Mouse (Mus musculus) skeletal muscle tissue, adult 2 months (tissue): Measurements from ENCODE around the gene Med13.
A peak's percentile ranks its signal among the peaks of the same experiment; 100 is the strongest.

Source experiments
- DNase-seq: peaks from one replicate; pipeline ENCODE4 v3.0.0-alpha.2; 2012; ENCODE audit warnings: low read depth, low spot score

The Med13 gene

DNA sequence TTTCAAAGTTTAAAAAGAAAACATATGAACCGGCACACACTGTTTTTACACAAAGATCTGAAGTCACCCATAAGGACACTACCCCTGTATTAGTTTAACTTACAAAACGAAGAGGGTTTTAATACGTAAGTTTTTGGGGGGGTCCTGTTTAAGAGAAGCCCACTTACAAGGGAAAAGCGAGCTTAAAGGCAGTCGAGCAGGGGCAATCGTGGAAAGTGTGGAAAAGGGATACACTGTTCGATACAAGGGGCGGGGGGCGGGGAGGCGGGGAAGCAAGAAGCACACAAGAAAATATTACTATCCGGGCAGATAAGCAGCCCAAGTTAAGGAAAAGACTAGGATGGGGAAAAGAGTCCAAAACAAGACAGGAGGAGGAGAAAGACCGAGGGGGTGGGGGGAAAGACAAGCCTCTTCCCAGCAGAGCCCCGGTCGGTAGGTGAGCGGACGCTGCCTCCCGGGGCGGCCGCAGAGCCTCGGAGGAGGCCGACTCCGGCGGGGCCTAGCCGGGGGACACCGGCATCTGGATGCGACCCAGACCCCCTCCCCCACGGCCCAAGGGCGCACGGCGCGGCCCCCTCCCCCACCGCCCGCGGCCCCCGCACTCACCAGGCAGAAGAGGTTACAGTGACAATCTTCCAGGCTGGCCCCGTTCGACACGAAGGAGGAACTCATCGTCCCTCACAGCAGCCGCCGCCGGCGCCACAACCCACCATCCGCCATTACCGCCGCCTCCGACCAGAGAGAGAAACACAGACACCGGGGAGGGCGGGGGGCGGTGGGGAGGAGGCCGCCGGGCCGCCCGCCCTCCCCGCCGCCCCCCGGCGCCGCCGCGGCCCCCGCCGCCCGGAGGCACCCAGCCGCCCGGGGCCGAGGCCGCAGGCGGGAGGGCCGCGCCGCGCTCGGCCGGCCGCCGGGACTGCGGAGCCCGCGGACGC, at the start of gene Med13:
Gene Med13 (minus strand): TSS at position 749 of the 935 bp plus-strand sequence.
- peak; percentile 21 for DNase-seq

DNA sequence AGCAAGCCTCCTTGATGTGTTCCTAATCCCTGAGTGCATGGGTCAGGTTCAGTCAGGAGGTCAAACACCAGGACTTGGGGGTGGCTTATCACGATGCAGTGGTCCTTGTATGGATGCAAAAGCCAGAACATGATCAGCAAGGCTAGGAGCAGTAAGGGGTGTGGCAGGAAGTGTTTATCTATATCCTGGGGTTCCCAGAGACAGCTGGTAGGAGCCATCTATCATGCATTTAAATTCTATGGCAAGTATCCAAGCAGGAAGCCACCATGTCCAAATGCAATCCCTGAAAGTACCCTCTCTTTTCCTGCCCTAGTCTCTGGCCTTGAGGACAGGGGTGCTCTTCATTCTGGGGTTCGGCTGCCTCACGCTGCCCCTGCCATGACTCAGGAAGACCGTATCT, 47.2 kb upstream of the Med13 start:
- no peak for DNase-seq

DNA sequence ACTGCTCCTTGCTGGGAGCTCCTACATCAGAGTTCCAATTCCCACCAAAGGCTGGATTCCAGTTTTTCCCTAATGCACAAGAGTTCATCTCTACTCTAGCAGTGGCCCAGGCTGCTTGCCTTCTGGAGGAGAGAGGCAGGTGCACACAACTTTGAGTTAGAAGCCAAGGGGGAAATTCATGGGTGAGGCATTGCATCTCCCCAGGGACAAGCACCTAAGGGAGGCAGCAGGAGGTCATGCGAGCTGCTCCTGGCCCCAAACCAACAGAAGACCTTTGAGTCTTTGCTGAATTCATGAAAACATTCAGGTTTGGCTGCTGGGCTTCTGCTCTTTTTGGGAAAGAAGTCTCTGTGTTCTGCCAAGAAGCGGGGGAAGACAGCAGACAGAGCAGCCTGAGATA, 46.4 kb upstream of the Med13 start:
- no peak for DNase-seq

DNA sequence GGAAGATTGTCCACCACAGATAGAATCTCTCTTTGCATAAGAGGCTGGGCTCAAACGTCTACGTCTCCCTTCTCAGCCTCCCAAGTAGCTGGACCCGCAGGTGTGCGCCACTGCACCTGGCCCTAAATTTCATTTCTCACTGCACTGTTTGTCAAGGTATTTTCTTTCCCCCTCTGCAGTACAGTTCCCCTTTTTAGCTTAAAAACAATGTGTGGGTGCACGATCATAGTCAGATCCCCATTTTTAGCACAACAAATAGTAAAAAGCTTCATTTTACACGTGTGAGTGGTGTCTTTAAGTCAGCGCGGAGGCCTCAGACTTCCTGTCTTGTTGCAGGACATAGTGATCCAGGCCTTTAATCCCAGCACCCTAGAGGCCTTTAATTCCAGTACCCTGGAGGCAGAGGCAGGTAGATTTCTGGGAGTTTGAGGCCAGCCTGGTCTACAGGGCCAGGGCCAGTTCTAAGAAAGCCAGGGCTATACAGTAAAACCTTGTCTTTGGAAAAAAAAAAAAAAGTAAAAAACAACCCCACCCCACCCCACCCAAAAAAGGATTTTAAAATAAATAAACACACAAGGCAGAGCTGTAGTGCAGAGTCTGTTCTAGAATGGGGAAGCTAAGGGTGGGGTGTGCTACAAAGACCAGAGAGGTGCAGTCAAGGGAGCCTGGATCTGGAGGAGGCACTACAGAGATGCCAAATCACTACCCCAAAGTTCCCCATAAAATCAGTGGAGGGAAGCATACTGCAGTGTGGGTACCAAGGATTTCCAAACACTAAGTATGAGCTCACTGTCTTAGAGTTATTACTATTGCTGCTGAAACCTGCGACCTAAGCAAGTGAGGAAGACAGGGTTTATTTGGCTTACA, 42.1 kb upstream of the Med13 start:
- no peak for DNase-seq

DNA sequence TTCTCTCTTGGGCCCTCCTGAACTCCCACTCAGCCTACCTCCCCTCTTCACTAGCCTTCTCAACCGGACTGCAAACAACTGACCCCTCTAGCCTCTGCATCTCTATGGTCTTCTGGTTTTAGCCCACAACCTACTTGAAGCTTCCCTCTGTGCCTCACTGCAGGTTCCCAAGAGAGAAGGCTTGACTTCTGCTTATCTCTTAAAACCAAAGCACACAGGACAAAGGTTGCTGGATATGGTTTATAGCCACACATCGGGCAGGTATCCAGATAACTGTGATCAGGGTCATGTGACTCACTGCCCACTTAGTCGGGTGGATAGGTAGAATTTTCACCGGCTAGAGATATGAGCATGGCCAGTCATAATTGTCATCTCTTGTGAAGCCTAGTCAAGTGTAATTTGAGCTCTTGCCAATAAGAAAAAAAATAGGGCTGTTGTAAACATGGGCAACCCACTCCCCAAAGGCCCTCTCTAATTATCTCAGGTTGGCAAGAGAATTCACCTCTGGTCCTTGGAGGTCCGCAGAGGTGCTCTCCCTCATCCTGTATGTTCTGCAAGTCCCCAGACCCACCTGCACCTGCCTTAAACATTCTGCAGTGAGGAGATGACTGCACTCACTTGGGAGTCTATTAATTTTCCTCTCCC, 39.7 kb upstream of the Med13 start:
- DNase-seq, result no peak

DNA sequence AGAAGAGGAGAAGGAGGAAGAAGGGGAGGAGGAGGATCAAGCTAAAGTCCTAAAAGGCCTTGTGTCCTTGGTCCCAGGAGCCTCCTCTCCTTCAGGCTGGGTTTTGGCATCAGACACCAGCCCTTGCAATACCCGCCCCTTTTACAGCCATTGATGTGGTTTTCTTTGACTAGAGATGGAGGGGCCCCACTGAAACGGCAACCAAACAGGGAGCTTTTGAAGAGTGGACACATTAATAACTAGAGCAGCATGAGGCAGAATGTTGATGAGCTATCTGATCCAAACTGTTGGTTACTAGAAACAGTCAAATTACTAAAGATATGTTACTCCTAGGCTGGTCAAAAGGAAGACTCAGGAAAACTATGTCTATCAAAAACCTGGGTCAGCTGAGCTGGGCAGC, 39.1 kb upstream of the Med13 start:
- DNase-seq, result no peak

DNA sequence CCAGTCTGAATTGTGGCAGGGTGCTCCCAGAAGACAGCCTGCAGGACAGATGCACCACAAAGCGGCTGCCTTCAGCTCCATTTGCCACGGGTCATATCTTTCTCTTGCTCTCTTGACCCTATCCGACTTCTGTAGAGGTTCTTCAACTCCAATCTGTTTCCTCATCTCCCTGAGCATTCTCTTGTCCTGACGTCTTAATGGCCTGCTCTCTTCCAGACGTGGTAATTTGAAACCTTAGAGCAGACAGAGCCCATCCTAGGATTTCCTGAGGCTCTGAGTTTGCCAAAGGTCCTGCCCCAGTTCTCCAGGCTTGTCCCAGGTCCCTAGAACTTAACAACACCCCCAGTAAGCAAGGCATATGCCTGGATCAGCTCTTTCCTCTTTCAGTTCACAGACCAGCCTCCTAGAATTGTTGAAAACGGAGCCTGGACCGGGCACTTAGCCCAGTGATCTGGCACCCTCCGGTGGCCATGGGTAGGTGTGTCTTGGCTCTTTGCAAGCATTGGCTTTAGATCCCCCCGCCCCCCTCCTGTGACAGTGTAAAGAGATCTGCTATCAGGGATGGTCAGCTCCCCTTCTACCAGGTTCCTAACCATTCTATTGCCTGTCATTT, 38.2 kb upstream of the Med13 start:
- peak; percentile 76 for DNase-seq

DNA sequence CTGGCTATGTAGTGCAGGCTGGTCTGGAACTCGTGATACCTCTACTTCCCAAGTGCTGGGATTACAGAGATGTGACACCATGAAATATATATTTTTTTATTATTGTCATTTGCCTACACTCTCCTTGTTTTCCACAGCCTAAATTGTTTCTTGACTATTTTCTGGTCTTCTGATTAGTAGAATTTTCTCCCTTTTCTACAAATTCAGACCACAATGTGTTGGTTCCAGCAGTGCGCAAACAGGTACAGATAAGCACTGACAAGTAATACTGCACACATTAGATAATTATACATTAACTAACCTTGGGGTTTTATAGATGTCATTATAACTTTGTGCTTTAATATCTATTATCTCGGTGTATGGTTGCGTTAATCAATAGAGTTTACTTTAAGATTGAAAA, 37.7 kb upstream of the Med13 start:
- DNase-seq, result no peak

DNA sequence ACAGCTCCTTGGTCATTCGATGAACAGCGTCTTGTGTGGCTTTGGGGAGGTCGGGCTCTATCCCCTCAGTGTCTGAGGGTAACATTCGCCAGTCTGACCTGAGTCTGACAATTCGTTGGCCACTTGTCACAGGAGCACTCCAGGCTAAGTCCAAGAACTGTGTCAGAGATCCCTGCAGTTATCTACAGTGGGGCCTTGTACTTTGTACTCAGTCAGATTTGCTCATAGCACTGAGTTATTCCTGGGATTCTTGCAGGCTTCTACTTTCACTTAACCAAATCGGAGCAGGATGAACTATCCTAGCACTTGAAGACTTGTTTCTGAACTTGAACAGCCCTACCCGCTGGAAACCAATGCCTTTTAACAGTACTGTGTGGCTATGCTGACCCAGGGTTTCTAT, 34.3 kb upstream of the Med13 start:
- DNase-seq, result no peak

DNA sequence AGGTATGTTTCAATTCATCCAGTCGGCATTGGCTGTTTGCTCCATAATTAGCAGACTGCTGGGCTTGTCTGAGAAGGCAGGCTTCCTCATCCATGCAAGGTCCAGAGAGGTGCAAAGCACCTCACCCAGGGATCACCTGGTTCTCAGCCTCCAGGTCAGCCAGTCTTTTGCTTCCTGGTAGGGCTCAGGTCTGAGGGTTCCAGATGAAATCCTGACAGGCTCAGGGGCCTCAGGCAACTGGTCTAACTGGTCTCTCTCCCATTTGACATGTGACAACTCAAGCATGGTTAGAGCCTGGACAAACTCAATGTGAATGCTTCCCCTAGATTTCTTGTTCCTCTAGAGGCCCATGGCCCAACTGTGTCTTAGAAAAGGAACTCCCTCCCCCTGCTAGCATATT, 32.9 kb upstream of the Med13 start:
- no peak for DNase-seq

DNA sequence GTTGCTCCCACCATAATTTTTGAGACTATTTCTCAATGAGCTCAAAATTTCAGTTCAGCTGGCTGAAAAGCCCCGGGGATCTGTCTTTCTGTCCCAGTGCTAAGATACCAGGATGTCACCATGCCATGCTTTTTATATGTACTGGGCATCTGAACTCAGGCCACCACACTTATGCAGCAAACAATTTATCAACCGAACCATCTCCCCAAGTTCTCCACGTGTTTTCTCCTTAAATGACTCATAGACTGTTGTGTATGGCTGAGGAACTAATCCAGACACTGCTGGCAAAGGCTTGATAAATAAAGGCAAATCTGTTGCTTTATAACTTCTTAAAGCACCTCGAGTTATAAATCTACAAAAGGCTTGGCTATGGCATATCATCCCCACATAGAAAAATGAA, 32.1 kb upstream of the Med13 start:
- no peak for DNase-seq

DNA sequence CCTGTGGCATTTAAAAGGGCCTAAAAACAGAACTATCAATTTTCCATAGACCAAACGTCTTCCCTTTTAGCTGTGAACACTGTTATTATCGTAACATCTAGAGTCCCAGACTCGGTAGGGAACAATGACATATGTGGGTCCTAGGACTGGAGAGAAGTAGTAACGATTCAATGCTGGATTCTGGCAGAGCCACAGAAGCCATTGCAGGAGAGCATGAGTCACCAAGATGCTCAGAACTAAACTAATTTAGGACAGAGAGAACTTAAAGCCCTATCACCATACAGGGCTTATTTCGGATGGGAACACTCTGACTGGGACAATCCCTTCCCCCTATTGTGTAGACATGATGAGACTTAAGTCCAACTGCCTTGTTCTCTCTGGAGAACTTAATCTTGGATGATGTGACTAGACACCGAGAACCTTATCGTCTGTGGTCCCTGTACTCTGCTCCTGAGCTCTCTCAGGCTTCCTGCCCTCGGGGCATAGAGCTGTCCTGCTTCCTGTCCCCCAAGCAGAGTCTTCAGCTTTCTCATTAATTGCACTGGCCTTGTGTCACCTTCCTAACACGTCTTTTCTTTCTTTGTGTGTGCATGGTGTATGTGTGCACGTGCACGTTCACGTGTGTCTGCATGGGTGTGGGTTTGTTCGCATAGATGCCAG, 31.5 kb upstream of the Med13 start:
- no peak for DNase-seq

DNA sequence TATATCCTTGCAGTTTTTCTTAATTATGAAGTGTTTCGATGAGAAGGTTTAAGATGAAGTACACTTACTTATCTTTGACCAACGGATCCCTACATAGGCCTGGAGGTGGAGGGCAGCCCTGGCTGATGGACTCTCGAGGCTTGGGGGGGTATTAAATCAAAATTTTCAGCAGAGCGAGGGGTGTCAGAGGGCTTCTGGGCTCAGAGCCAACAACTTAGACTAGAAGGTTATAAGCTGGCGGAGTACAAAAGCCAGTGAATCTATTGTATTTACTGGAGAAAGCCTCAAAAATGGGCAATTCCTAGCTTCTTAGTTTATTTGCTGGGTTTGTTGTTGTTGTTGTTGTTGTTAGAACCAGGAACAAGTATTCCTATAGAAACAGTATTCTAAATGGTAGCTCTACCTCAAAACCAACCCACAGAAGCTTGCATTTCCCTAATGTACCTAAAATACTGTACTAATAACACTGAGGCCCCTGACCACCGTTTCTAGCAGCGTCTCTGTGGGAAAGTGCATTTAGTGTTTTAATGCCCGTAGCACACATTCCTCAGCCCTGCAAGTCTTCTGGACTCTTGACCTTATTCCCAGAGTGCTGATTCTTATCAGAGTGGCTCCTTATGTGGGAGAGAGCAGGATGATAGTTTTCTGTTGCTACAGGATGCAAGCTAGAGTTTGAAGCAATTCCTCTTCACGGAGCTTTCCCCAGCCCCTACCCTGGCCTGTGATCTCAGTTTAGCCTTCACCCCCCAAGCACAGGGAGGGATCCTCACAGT, 29.9 kb upstream of the Med13 start:
- no peak for DNase-seq

DNA sequence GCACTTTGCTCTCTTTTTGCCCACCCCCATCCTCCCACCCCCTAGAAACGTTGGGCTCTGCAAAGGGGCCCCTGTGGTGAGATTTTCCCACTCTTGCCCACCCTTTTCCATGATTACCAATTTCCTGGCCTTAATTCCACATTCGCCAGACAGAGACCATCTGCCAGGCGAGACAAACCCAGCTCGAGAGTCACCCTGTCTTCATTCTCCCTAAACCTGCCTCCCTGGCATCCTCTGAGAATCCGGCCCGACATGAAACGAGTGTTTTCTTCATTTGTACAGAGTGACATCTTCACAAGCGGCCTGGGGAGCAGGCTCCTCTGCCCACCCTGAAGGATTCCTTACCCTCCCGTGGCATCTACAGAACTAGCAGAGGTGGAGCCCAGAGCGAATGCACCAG, 29.2 kb upstream of the Med13 start:
- no peak for DNase-seq

DNA sequence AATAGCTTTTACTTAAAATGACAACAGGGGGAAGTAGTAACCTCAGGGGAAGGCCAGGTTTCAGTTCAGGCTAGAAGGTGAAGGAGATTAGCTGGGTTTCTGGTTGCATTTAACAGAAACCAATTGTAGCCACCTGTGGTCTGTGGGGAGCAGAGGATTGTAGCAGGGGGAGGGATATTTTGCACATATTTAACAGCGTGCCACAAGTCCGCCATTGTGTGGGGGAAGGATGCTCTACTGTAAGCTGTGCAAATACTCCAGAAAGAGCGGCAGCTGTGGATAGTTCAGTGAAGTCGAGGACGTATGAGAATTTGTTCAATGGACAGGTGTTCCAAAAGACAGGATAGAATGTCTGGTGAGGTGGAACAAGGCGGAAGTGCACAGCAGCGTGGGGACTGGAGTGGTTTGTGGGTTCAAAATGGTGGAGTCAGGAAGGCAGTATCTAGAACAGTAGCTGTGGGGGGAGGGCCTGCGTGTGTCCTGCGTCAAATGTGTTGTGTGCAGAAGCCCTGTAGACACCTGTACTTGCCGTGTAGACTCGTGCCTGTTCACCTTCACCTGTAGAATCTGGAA, 28.4 kb upstream of the Med13 start:
- DNase-seq, result no peak

DNA sequence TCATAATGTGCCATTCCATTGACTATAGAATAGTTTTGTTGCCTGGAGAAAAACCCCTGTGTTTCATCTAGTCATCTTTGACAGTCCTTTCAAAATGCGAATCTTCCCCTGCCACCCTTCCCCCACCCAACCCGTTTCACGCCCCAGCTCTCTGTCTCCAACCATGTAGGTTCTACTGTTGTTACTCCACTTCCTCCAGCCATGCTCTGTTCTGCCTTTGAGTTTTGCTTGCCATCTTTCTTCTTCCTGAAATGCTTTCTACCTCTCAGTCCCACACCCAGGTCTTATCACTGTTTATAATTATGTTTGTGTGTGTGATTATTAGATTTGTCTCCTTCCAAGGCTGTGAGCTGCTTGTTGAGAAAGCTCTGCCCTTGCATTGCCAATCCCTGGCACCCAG, 26.7 kb upstream of the Med13 start:
- no peak for DNase-seq

DNA sequence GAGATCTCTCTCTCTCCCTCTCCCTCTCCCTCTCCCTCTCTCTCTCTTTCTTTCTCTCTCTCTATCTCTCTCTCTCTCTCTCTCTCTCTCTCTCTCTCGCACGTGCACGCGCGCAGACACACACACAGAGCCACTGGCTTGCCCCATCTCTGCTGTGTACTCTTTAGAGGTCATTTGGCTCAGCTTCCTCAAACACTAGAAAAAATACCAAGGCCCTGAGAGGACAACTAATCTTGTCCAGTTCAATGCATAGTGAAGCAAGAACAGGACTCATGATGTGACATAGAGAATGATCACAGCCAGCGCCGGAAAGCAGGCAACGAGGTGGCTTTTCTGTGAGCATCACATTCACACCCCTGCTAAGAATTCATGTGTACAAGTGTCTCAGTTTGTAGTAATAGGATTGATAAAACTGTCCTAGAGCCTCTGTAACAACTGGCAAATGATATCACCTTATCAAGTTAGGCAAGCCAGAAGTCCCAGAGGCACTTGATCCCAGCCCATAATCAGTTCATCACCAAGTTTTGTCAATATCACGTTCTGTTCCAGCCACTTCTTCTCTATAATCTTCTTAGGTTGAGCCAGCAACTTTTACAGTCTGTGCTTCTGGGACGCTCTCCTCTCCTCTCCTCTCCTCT, 25.2 kb upstream of the Med13 start:
- no peak for DNase-seq

DNA sequence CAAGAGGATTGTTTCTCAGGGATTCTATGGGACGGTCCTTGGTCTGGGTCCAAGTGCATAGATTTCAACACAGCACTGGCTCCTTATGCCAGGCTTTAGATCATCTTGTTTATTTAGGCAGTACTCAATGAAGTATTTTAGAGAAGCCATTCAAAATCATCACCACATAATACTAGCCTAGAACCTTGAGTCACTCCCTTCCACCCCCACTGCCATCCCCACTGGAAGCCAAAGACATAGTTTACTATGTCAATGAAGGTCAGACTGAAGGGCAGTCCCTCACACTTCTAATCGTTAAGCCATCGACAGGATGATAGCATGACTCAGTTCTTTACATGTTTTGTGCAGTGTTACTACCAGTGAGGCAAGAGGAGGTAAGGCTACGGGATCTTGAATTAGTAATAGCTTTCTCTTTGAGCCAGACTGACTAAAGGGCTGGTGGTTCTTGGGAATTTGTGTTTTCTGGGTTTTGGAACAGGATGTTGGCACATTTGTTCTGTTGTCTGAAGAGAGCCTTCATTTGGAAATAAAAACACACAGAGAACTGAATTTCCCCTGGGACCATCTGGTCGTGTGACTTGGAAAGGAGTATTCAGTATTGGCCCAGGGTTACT, 24.2 kb upstream of the Med13 start:
- peak; percentile 31 for DNase-seq
